Mouse (Mus musculus) C2C12 (cell line): Measurements from ENCODE around the gene Txn2. TPM values are rescaled to one million over a fixed set of nuclear protein-coding genes. Genes with fewer than 3 reads are reported as not detected.

ENCODE experiments used
- H3K27me3 ChIP-seq: one replicate; pipeline ENCODE4 v1.6.1; 2011; ENCODE audit not compliant: control insufficient read depth, insufficient read depth, insufficient read length
- H3K36me3 ChIP-seq: one replicate; pipeline ENCODE4 v1.6.1; 2011; ENCODE audit not compliant: control insufficient read depth, insufficient read depth
- H3K4me3 ChIP-seq: one replicate; pipeline ENCODE4 v1.5.1; 2011; ENCODE audit warnings: mild to moderate bottlenecking, control low read depth; ENCODE audit not compliant: poor library complexity, insufficient read depth, severe bottlenecking
- H3K79me2 ChIP-seq: one replicate; pipeline ENCODE4 v1.6.1; 2011; ENCODE audit not compliant: control insufficient read depth, insufficient read depth
- H3K79me3 ChIP-seq: one replicate; pipeline ENCODE4 v1.6.1; 2011; ENCODE audit warnings: low read depth, control low read depth
- H3ac ChIP-seq: one replicate; pipeline ENCODE3; 2011; ENCODE audit warnings: low read depth; ENCODE audit not compliant: control insufficient read depth, insufficient read length
- CEBPB ChIP-seq: IDR thresholded peaks from one replicate; pipeline ENCODE4 v1.6.1; 2011; ENCODE audit warnings: low read depth, mild to moderate bottlenecking, control low read depth, moderate library complexity
- CTCF ChIP-seq: IDR thresholded peaks from one replicate; pipeline ENCODE4 v1.5.1; 2011; ENCODE audit not compliant: control insufficient read depth, insufficient read depth, insufficient read length
- FOSL1 ChIP-seq: IDR thresholded peaks from one replicate; pipeline ENCODE4 v1.8.0; 2011; ENCODE audit warnings: mild to moderate bottlenecking, low read length; ENCODE audit not compliant: poor library complexity, insufficient read depth, severe bottlenecking
- MAX ChIP-seq: IDR thresholded peaks from one replicate; pipeline ENCODE4 v1.6.1; 2011; ENCODE audit warnings: mild to moderate bottlenecking, control low read depth
- MYOD1 ChIP-seq: IDR thresholded peaks from one replicate; pipeline ENCODE4 v1.6.1; 2011; ENCODE audit warnings: low read depth; ENCODE audit not compliant: control insufficient read depth, insufficient read length
- MYOG ChIP-seq: IDR thresholded peaks from one replicate; pipeline ENCODE4 v1.6.1; 2011; ENCODE audit not compliant: control insufficient read depth, insufficient read length; ENCODE audit errors: extremely low read depth
- USF1 ChIP-seq: IDR thresholded peaks from one replicate; pipeline ENCODE4 v1.6.1; 2011; ENCODE audit warnings: low read depth, mild to moderate bottlenecking, control low read depth, moderate library complexity
- polyA plus RNA-seq: library from polyadenylated mRNA; unstranded; fragments of >200 nt; fragmentation: generic; extraction: Trizol; gene quantifications from one replicate; pipeline ENCODE4 v1.2.1, GENCODE M21; 2012; ENCODE audit warnings: missing spikeins

Txn2 gene
- polyA plus RNA-seq, 1 experiment = 371 TPM

DNA sequence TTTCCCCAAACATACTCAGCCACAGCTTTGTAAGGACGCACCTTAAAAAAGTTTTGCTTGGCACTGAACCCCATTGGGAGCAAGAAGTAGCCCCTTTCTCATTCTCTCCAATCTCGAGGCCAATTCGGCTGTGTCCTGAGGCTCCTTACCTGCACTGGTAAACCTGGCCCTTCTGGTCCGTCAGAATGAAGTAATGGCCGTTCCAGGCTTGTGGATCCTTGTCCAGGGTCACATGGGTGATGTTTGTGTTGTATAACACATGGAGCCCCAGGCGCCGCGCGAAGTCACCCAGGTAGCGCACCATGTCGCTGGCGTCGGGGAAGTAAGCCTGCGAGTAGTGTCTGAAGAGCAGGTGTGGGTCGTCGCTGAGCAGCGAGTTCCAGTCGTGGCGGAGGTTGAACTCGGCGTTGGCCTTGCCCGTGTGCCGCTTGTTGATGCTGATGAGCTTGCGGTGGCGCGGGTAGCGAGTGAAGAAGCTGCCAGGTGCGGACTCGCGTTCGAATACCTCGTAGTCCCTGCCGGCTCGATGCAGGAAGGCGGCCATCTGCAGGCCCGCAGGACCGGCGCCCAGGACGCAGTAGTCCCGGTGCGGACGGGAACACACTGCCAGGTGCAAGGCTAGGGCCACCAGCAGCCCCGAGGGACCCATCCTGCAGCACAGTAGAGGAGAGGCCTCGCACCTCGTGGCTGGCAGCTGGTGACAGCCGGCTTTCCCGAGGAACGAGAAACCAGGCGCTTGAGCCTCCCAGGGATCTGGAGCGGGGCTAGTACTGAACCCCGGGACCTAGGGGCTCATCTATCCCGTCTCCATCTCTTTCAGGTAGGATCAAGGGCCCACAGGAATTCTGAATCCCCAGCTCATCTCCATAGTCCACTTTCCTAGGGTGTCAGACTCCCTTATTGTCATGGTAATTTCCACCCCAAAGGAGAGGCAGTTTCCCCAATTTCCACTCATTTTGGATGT is 26.9 kb upstream of the Txn2 start:
- Histone ChIP-seq H3K36me3 (peaks cover 30% of the 10 kb centered on the region), H3ac (no peak overlapping the region), H3K27me3 (no peaks in the 10 kb centered on the region), H3K4me3 (peak overlapping the region; percentile 23), H3K79me2 (no peaks in the 10 kb centered on the region), H3K79me3 (no peaks in the 10 kb centered on the region)
- no peak for TF ChIP-seq MYOG
- TF ChIP-seq FOSL1 = no peak
- TF ChIP-seq CEBPB = no peak
- no peak for TF ChIP-seq CTCF
- no peak for TF ChIP-seq MAX
- TF ChIP-seq MYOD1 = no peak
- no peak for TF ChIP-seq USF1

- Histone ChIP-seq H3K27me3 (no peaks in the 10 kb centered on the region), H3K79me2 (no peaks in the 10 kb centered on the region)
- no peak for TF ChIP-seq CEBPB
- TF ChIP-seq MYOG = no peak
- TF ChIP-seq CTCF = no peak
- TF ChIP-seq FOSL1 = no peak
- no peak for TF ChIP-seq USF1
- TF ChIP-seq MYOD1 = no peak
- TF ChIP-seq MAX = no peak
These were observed 25.6 kb upstream of the Txn2 start for GRCm38 (mm10) chr15:77954362-77954761.

GRCm38 (mm10) chr15:77952921-77953320 is 24.1 kb upstream of the Txn2 start:
- Histone ChIP-seq H3K4me3 (no peak overlapping the region), H3K79me2 (no peaks in the 10 kb centered on the region), H3K79me3 (no peaks in the 10 kb centered on the region), H3K27me3 (no peaks in the 10 kb centered on the region), H3K36me3 (peaks cover 2% of the 10 kb centered on the region), H3ac (no peak overlapping the region)
- TF ChIP-seq FOSL1 (no peak), MAX (no peak), MYOG (no peak), CEBPB (no peak), USF1 (no peak), CTCF (no peak), MYOD1 (no peak)

More at GRCm38 (mm10) chr15:77954362-77954761, 25.6 kb upstream of the Txn2 start:
- no peak overlapping the region for H3ac ChIP-seq
- H3K36me3 ChIP-seq = peaks cover 17% of the 10 kb centered on the region
- H3K79me3 ChIP-seq = no peaks in the 10 kb centered on the region
- no peak overlapping the region for H3K4me3 ChIP-seq

- Histone ChIP-seq H3K79me2 (no peaks in the 10 kb centered on the region), H3K36me3 (no peaks in the 10 kb centered on the region), H3K79me3 (no peaks in the 10 kb centered on the region), H3K4me3 (no peak overlapping the region), H3K27me3 (no peaks in the 10 kb centered on the region), H3ac (no peak overlapping the region)
- TF ChIP-seq MYOG (no peak), CEBPB (no peak), MYOD1 (no peak), USF1 (no peak), MAX (no peak), CTCF (no peak), FOSL1 (no peak)
These were observed 20.3 kb upstream of the Txn2 start for GRCm38 (mm10) chr15:77949061-77949460.

DNA sequence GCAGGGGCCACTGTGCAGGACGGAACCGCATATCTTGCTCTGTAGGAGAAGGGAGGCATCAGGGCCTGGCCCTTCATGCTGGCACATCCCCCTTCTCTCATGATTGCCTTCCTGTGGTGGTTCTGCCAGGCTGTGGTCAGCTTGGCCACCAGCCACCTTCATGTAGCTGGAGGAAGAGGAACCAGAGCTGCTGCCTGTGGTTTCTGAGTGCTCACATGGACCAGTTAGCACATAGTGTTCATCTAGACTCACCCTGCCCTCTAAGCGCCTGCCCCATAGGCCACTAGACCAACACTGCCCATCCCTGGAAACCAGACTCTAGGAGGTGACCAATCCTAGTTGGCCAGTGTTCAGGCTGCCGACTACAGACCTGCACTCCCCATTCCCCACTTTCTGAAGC is 16.9 kb upstream of the Txn2 start:
- Histone ChIP-seq H3ac (peak overlapping the region; percentile 28), H3K4me3 (no peak overlapping the region)

More for the DNA sequence above, 16.9 kb upstream of the Txn2 start:
- no peaks in the 10 kb centered on the region for H3K79me3 ChIP-seq
- no peaks in the 10 kb centered on the region for H3K79me2 ChIP-seq
- H3K27me3 ChIP-seq = no peaks in the 10 kb centered on the region
- peak; percentile 18 for TF ChIP-seq MYOD1
- peak; percentile 93 for TF ChIP-seq MAX
- no peak for TF ChIP-seq FOSL1
- no peak for TF ChIP-seq CEBPB
- no peak for TF ChIP-seq MYOG
- TF ChIP-seq USF1 = peak; percentile 70
- TF ChIP-seq CTCF = no peak
- H3K36me3 ChIP-seq = peaks cover 7% of the 10 kb centered on the region
